Mouse (Mus musculus): Measurements from ENCODE around the gene Mpdz.

The Mpdz gene

GRCm38 (mm10) chr4:81389263-81389662 lies 53.4 kb downstream of the Mpdz start:
- no peak for DNase-seq

GRCm38 (mm10) chr4:81387644-81388043 lies 55.0 kb downstream of the Mpdz start:
- DNase-seq, result no peak

- DNase-seq, result no peak
These were observed 70.3 kb downstream of the Mpdz start for GRCm38 (mm10) chr4:81372355-81372754.

GRCm38 (mm10) chr4:81351368-81351767 lies 91.2 kb downstream of the Mpdz start:
- no peak for DNase-seq

- DNase-seq, result no peak
These were observed 94.0 kb downstream of the Mpdz start for GRCm38 (mm10) chr4:81348646-81349045.

GRCm38 (mm10) chr4:81345141-81345540 lies 97.5 kb downstream of the Mpdz start:
- DNase-seq, result no peak

- DNase-seq, result no peak
These were observed 109.0 kb downstream of the Mpdz start for GRCm38 (mm10) chr4:81333628-81333991.

GRCm38 (mm10) chr4:81332901-81333627 lies 109.6 kb downstream of the Mpdz start:
- DNase-seq, result no peak

GRCm38 (mm10) chr4:81332439-81332841 lies 110.2 kb downstream of the Mpdz start:
- DNase-seq, result no peak

GRCm38 (mm10) chr4:81327694-81328093 lies 114.9 kb downstream of the Mpdz start:
- DNase-seq, result no peak

- DNase-seq, result no peak
These were observed 118.8 kb downstream of the Mpdz start for GRCm38 (mm10) chr4:81323853-81324252.

GRCm38 (mm10) chr4:81322232-81322631 lies 120.4 kb downstream of the Mpdz start:
- peak; percentile 64 for DNase-seq

- no peak for DNase-seq
These were observed 128.0 kb downstream of the Mpdz start for GRCm38 (mm10) chr4:81314618-81315017.

GRCm38 (mm10) chr4:81313246-81313645 lies 129.4 kb downstream of the Mpdz start:
- DNase-seq, result no peak

GRCm38 (mm10) chr4:81310168-81310474 lies 132.5 kb downstream of the Mpdz start:
- no peak for DNase-seq

- DNase-seq, result no peak
These were observed 133.0 kb downstream of the Mpdz start for GRCm38 (mm10) chr4:81309473-81310167.

GRCm38 (mm10) chr4:81307596-81308265 lies 134.9 kb downstream of the Mpdz start:
- no peak for DNase-seq

GRCm38 (mm10) chr4:81302056-81302455 lies 140.6 kb downstream of the Mpdz start:
- DNase-seq, result no peak

GRCm38 (mm10) chr4:81298384-81298783 lies 144.2 kb downstream of the Mpdz start:
- DNase-seq, result no peak

GRCm38 (mm10) chr4:81293309-81293708 lies 149.3 kb downstream of the Mpdz start:
- DNase-seq, result no peak

- DNase-seq, result no peak
These were observed 157.1 kb downstream of the Mpdz start for GRCm38 (mm10) chr4:81285564-81285963.

- DNase-seq, result no peak
These were observed 159.0 kb downstream of the Mpdz start for GRCm38 (mm10) chr4:81283611-81284010.

- no peak for DNase-seq
These were observed 159.5 kb downstream of the Mpdz start for GRCm38 (mm10) chr4:81283081-81283480.

- no peak for DNase-seq
These were observed 162.5 kb downstream of the Mpdz start for GRCm38 (mm10) chr4:81280098-81280497.

Measured in cerebellum, adult 11-12 months (tissue).